Mouse (Mus musculus): ENCODE results near the gene Tmem176a. TPM values are rescaled to one million over a fixed set of nuclear protein-coding genes. Genes with fewer than 3 reads are reported as not detected.
"Not testable (repeated sequence)": the region's sequence is repeated elsewhere in the genome, so short reads cannot be mapped to it uniquely, and the experiment has no call there.

The Tmem176a gene
- polyA plus RNA-seq, 1 experiment from 2014 or later = 144 TPM

DNA sequence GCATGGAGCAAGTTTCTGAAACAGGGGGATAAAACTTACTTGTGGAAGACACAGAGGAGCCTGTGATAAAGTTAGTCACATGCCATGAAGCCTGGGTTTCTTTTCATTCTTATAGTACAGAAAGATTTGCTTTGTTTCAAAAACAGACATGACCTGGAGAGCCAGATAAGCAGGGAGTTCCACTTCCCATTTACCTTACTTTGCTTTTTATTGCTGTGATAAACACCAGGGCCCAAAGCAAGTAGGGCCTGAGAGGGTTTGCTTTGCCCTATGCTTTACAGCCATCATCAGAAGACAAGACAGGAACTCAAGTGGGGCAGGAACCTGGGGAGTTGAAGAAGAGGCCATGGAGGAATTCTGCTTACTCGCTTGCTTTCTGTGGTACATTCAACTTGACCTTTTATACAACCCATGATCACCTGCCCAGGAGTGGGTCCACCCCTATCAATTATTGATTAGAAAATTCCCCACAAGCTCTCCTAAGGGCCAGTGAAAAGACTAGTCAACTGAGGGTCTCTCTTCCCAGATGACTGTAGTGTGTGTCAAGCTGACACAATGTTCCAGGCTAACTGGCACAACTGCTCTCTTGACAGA lies 24.5 kb downstream of the Tmem176a start:
- H3K27ac ChIP-seq = no peak overlapping the region
- H3K4me3 ChIP-seq (replicated peaks) = no peak overlapping the region
- WGBS = 85% methylated on average over 1 of the region's 1 CpGs
- no peaks in the 10 kb centered on the region for H3K9me3 ChIP-seq
- H3K4me1 ChIP-seq = no peaks in the 10 kb centered on the region
- H3K9ac ChIP-seq = no peak overlapping the region
- no peaks in the 10 kb centered on the region for H3K27me3 ChIP-seq (replicated peaks)
- no peak for ATAC-seq (ENCODE audit: insufficient read depth, low FRiP score, low read depth)
- no peaks in the 10 kb centered on the region for H3K36me3 ChIP-seq
- H3K4me2 ChIP-seq = no peak overlapping the region

DNA sequence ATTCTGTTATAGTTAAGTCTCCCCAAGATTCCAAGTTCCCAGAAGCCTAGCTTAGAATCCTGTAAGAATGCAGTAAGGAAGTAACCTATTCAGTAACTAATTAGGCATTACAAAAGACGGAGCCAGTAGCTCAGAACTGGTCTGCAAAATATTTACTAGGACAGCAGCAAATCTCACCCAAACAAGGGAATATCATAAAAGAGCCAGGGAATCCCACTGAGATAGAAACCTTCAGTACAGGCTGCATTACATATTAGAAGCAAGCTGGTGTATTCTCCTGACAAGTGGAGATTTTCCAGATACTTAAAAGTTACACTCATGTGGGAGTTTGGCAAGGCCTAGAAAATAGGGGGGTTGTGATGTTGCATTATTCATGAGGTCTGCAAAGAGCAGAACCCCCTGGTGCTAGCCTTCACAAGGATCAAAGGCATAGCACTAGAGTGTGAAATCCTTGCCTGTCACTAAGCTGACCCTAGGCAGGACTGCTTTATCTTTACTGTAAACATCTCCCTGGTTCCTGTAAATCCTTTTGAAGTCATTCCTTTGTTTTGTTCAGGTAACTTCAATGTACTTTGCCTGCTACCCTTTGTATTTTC lies 25.7 kb downstream of the Tmem176a start:
- H3K9ac ChIP-seq; H3K27ac ChIP-seq; H3K4me2 ChIP-seq; H3K36me3 ChIP-seq; H3K9me3 ChIP-seq; ATAC-seq (ENCODE audit: insufficient read depth, low FRiP score, low read depth); H3K27me3 ChIP-seq (replicated peaks); H3K4me1 ChIP-seq; H3K4me3 ChIP-seq (replicated peaks): not testable (repeated sequence)
- WGBS = 30% methylated on average over 1 of the region's 1 CpGs

DNA sequence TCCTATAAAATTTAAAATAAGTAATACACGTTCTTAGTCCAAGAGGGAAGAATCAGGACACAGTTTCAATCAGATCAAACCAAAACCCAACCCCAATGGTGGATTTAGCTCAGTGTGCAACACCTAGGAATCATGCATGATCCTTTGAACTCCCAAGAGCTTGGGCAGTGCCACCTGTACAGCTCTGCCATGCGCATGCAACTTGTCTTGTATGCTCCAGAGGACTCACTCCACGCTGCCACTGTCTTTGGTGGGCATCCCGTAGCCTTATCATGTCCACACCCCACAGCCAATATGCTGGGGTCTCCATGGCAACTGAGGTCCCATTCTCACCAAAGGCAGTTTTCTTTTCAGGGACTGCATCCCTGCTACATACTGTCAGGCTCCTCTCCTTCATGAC lies 26.4 kb downstream of the Tmem176a start:
- no peak for ATAC-seq (ENCODE audit: insufficient read depth, low FRiP score, low read depth)
- H3K4me2 ChIP-seq = no peak overlapping the region
- no peak overlapping the region for H3K9ac ChIP-seq
- no peaks in the 10 kb centered on the region for H3K4me1 ChIP-seq
- H3K27me3 ChIP-seq (replicated peaks) = no peaks in the 10 kb centered on the region
- H3K27ac ChIP-seq = no peak overlapping the region
- H3K9me3 ChIP-seq = no peaks in the 10 kb centered on the region
- 71% methylated on average over 4 of the region's 4 CpGs for WGBS
- no peaks in the 10 kb centered on the region for H3K36me3 ChIP-seq
- no peak overlapping the region for H3K4me3 ChIP-seq (replicated peaks)

DNA sequence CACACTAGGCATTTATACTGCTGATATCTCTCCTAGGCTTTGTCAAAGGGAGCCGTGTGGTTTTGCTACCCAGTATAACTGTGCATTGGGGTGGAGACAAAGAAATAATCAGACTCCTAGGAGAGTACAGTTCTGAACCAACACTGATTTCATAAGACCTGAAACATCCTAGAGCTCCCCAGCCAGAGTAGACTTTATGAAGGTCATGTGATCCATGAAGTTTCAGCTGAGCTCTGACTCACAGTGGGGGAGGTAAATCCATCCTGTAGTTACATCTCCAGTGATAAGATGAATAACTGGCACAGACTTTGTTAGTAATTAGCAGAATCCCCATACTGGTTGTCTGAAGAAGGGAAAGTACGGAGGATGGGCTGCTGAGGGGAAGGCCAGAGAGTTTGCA lies 29.1 kb downstream of the Tmem176a start:
- Histone ChIP-seq H3K4me2 (no peak overlapping the region), H3K27me3 (replicated peaks) (no peaks in the 10 kb centered on the region), H3K9ac (no peak overlapping the region), H3K4me1 (no peaks in the 10 kb centered on the region), H3K36me3 (no peaks in the 10 kb centered on the region), H3K27ac (no peak overlapping the region), H3K9me3 (no peaks in the 10 kb centered on the region), H3K4me3 (replicated peaks) (no peak overlapping the region)
- ATAC-seq (ENCODE audit: insufficient read depth, low FRiP score, low read depth) = no peak
- 65% methylated on average over 2 of the region's 2 CpGs for WGBS

DNA sequence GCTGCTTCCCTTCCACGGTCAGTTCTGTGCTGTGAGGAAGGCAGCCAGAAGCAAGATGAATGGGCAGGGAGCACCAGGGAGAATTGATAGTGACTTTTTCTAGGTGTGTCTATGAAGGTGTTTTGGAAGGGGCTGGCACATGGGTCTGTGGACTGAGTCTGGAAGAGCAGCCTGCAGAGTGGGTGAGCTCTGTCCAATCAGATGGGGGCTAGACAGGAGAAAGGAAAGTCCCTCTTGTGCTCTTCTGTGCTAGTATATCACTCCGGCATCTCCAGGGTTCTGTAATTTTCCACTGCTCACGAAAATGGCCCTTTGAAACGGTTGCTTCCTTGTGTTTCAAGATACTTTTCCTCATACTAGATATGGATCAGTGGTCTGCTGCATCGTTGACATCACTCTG lies 31.9 kb downstream of the Tmem176a start, which contains the start of gene Aoc1:
Gene Aoc1, plus strand, starts transcription at position 301 of the 400 bp plus-strand sequence.
- no peaks in the 10 kb centered on the region for H3K4me1 ChIP-seq
- no peak within 1 kb of the TSS for H3K9ac ChIP-seq
- no peaks in the 10 kb centered on the region for H3K36me3 ChIP-seq
- ATAC-seq (ENCODE audit: insufficient read depth, low FRiP score, low read depth) = no peak
- no peaks in the 10 kb centered on the region for H3K9me3 ChIP-seq
- WGBS = 72% methylated on average over 5 of the region's 5 CpGs
- H3K4me3 ChIP-seq (replicated peaks) = no peak within 1 kb of the TSS
- no peak within 1 kb of the TSS for H3K27ac ChIP-seq
- no peaks in the 10 kb centered on the region for H3K27me3 ChIP-seq (replicated peaks)
- no peak within 1 kb of the TSS for H3K4me2 ChIP-seq

DNA sequence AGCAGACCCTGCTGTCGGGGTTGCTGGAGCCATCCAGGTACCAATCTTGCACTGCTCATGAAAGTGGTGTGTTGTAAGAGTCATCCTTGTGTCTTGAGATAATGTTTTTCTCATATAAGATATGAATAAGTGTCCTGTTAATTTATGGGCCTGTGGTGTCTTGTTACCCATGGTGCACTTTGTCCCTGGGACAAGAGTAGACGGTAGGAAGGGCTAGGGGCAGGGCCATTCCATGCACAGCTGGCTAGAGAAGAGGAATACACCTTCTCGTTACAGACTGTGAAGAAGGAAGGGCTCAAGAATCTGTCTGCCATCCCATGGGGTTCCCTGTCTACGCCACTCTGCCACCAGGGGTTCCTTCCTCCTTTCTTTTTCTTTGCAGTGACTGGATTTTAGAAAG lies 33.9 kb downstream of the Tmem176a start:
- ATAC-seq (ENCODE audit: insufficient read depth, low FRiP score, low read depth) = no peak
- Histone ChIP-seq H3K4me2 (no peak overlapping the region), H3K4me3 (replicated peaks) (no peak overlapping the region), H3K27ac (no peak overlapping the region), H3K9ac (no peak overlapping the region), H3K9me3 (no peaks in the 10 kb centered on the region), H3K27me3 (replicated peaks) (no peaks in the 10 kb centered on the region), H3K4me1 (no peaks in the 10 kb centered on the region), H3K36me3 (no peaks in the 10 kb centered on the region)
- WGBS = 83% methylated on average over 4 of the region's 4 CpGs

DNA sequence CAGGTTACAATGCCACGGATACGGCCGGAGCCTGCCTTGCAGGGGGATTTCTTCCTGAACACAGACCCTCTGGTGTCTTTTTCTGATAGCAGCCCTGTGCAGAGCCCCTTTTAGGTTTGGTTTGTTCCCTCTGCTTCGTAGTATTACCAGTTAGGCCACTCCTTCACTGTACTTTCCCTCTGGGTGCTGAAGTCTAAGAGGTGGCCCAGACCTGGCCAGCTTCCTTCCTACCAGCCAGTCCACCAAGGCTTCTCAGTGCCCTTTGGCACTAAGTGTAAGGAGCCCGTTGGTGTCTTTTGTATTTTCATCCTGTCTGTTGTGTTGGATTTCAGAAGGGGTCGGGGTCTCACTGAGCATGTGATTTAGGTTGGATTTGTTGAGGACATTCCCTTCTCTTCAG lies 34.8 kb downstream of the Tmem176a start:
- no peak overlapping the region for H3K4me3 ChIP-seq (replicated peaks)
- H3K4me1 ChIP-seq = no peaks in the 10 kb centered on the region
- H3K9me3 ChIP-seq = no peaks in the 10 kb centered on the region
- ATAC-seq (ENCODE audit: insufficient read depth, low FRiP score, low read depth) = no peak
- no peak overlapping the region for H3K27ac ChIP-seq
- WGBS = 81% methylated on average over 6 of the region's 6 CpGs
- H3K27me3 ChIP-seq (replicated peaks) = no peaks in the 10 kb centered on the region
- no peak overlapping the region for H3K9ac ChIP-seq
- H3K36me3 ChIP-seq = no peaks in the 10 kb centered on the region
- H3K4me2 ChIP-seq = no peak overlapping the region

DNA sequence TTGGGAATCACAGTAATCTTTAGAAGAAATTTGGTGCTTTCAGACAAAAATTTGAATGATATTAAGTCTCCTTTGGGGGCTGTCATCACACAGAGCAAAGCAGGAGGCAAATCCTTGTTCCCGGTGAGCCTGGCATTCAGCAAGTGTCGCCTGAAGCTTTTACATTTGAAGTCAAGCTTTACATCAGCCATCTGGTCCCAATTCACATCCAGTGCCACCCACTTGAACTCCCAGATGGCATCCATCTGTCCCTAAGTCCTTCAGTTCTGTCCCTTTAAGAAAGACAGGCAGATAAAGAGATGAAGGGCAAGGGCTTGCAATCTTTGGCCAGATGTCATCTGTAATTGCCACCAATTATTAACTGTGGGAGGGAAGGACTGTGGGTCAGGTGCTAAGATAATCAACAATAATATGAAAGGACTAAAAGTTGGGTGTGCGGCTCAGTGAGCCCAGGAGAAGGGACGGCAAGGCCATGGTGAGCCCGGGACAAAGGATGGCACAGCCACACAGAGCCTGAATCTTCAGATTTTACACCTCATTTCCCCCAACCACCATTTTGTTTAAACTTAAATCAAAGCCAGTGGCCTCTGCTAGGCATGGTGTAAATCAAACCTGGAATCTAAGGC lies 35.9 kb downstream of the Tmem176a start:
- Histone ChIP-seq H3K9me3 (no peaks in the 10 kb centered on the region), H3K4me3 (replicated peaks) (no peak overlapping the region), H3K4me2 (no peak overlapping the region), H3K27ac (no peak overlapping the region), H3K4me1 (no peaks in the 10 kb centered on the region), H3K9ac (no peak overlapping the region), H3K27me3 (replicated peaks) (no peaks in the 10 kb centered on the region), H3K36me3 (no peaks in the 10 kb centered on the region)
- ATAC-seq (ENCODE audit: insufficient read depth, low FRiP score, low read depth) = no peak
- 70% methylated on average over 5 of the region's 5 CpGs for WGBS

DNA sequence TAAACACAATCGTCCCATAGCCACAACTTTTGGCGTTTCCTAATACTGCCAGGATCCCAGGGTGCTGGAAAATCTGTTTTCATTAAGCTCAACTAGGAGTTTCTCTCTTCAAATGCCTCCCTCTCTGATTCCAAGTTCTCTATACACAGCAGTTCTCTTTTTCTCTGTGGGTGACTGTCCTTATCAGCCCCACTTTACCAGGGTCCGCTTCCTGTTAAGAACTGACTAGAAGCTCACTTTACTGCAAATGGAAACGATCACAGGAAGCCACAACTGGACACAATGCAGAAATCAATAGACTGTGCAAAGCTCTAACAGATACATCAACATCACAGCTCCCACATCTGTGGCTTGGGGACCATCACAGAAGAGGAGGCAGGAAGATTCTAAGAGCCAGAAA lies 53.5 kb downstream of the Tmem176a start:
- Histone ChIP-seq H3K27me3 (replicated peaks) (no peaks in the 10 kb centered on the region), H3K4me3 (replicated peaks) (no peak overlapping the region), H3K36me3 (no peaks in the 10 kb centered on the region), H3K4me1 (no peaks in the 10 kb centered on the region), H3K9ac (no peak overlapping the region), H3K4me2 (no peak overlapping the region), H3K27ac (no peak overlapping the region), H3K9me3 (no peaks in the 10 kb centered on the region)
- no peak for ATAC-seq (ENCODE audit: insufficient read depth, low FRiP score, low read depth)
- 61% methylated on average over 4 of the region's 4 CpGs for WGBS

DNA sequence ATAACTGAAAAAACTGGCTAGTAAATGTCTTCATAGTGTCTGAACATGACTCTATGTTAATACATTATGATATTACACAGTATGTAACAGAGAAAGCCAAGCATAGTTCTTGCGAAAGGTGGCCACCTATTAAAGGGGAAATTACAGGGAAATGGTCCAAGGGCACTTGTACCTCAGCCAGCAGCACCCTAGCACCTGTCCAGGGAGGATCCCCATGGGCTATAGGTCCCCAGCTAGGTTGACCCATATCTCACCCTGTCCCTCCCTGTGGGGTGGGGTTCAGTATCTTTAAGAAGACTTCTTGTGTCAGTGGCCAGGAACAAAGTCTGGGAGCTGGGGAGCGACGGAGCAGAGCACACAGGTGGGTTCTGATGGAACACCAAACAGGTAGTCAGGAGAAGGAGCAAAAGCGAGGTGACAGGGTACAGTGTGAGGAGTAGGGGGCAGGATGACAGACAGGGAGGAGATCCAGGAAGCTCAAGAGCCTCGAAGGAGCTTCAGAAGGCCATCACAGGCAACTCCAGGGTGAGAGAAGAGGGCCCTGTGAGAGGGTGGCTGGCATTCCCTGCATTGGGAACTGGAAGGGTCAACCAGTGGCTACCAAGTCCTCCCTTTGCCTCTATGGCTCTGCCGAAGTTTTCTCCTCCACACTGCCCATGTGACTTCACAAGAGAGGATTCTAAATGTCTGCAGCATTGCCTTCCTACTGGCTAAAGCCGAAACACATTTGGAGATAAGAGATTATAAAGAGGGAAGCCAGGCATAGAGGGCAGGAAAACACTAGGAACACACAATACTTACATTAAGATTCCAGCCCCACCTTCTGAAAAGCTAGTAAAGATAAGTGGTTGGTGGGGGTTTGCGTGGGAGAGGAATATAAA lies 54.5 kb downstream of the Tmem176a start:
- WGBS = 83% methylated on average over 8 of the region's 8 CpGs
- ATAC-seq (ENCODE audit: insufficient read depth, low FRiP score, low read depth) = no peak
- no peaks in the 10 kb centered on the region for H3K36me3 ChIP-seq
- H3K27me3 ChIP-seq (replicated peaks) = no peaks in the 10 kb centered on the region
- H3K9me3 ChIP-seq = no peaks in the 10 kb centered on the region
- H3K4me2 ChIP-seq = no peak overlapping the region
- no peaks in the 10 kb centered on the region for H3K4me1 ChIP-seq
- H3K9ac ChIP-seq = no peak overlapping the region
- H3K4me3 ChIP-seq (replicated peaks) = no peak overlapping the region
- no peak overlapping the region for H3K27ac ChIP-seq

DNA sequence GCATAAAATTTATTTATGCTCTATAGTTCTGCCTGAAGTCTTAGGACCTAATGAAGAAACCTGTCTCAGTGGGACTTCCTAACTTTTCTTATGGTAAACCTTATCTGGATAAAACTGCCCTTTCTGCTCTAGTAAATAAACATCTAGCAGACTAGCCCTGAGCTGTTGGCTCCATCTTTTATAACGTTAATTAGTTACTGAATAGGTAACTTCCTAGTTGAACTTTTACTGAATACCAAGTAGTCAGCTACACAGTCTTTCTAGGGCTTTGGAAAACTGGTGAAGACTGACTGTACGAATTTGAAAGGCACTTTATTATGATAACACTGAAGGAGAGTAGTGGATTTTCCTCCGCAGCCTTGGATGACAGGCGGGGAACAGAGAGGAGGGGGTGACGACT lies 55.2 kb downstream of the Tmem176a start:
- H3K9ac ChIP-seq = no peak overlapping the region
- H3K27ac ChIP-seq = no peak overlapping the region
- ATAC-seq (ENCODE audit: insufficient read depth, low FRiP score, low read depth) = no peak
- H3K27me3 ChIP-seq (replicated peaks) = no peaks in the 10 kb centered on the region
- H3K9me3 ChIP-seq = no peaks in the 10 kb centered on the region
- H3K4me1 ChIP-seq = no peaks in the 10 kb centered on the region
- WGBS = 83% methylated on average over 5 of the region's 5 CpGs
- no peaks in the 10 kb centered on the region for H3K36me3 ChIP-seq
- H3K4me3 ChIP-seq (replicated peaks) = no peak overlapping the region
- no peak overlapping the region for H3K4me2 ChIP-seq

Data from stomach, embryonic 15.5 days (tissue).